Mouse (Mus musculus) hindbrain, embryonic 16.5 days (tissue): ENCODE results near the gene Rab3ip. TPM values are rescaled to one million over a fixed set of nuclear protein-coding genes. Genes with fewer than 3 reads are reported as not detected.

Experiments
- ATAC-seq: fragments of 200-750 bp; cut with Nextera tagmentation; 2 replicates; pipeline ENCODE4 v1.8.0; 2017; ENCODE audit warnings: moderate TSS enrichment, moderate library complexity
- H3K27ac ChIP-seq: fragments of 300-500 bp; sonication (generic); 2 replicates; pipeline ENCODE4 v1.5.1; 2014; ENCODE audit warnings: low read depth, mild to moderate bottlenecking, control low read depth, low read length, moderate library complexity
- H3K27me3 ChIP-seq: fragments of 300-500 bp; sonication (generic); replicated peaks from 2 replicates; pipeline ENCODE4 v1.6.1; 2014; ENCODE audit warnings: low read length; ENCODE audit not compliant: control insufficient read depth, insufficient read depth
- H3K36me3 ChIP-seq: fragments of 300-500 bp; sonication (generic); 2 replicates; pipeline ENCODE4 v1.6.1; 2014; ENCODE audit warnings: mild to moderate bottlenecking, low read length, moderate library complexity, mixed read lengths; ENCODE audit not compliant: control insufficient read depth, insufficient read depth
- H3K4me1 ChIP-seq: fragments of 300-500 bp; sonication (generic); 2 replicates; pipeline ENCODE4 v1.6.1; 2014; ENCODE audit warnings: low read depth, low read length; ENCODE audit not compliant: control insufficient read depth, insufficient read depth
- H3K4me2 ChIP-seq: fragments of 300-500 bp; sonication (generic); 2 replicates; pipeline ENCODE4 v1.6.1; 2014; ENCODE audit warnings: mild to moderate bottlenecking, low read length, control low read depth, moderate library complexity
- H3K4me3 ChIP-seq: fragments of 300-500 bp; sonication (generic); 2 replicates; pipeline ENCODE4 v1.5.1; 2014; ENCODE audit warnings: mild to moderate bottlenecking, low read length, control low read depth, moderate library complexity
- H3K9ac ChIP-seq: fragments of 300-500 bp; sonication (generic); 2 replicates; pipeline ENCODE4 v1.6.1; 2014; ENCODE audit warnings: low read depth, mild to moderate bottlenecking, control low read depth, low read length, moderate library complexity
- H3K9me3 ChIP-seq: fragments of 300-500 bp; sonication (generic); 2 replicates; pipeline ENCODE4 v1.6.1; 2014; ENCODE audit warnings: mild to moderate bottlenecking, low read length, moderate library complexity; ENCODE audit not compliant: control insufficient read depth
- WGBS: fragments of 180-500 bp; shearing (Covaris S2); extraction: QIAGEN DNeasy Blood & Tissue Kit; methylation state at CpG from one replicate; pipeline ENCODE4 v1.1.7; 2014; 5-methylcytosine and 5-hydroxymethylcytosine counted together
- polyA plus RNA-seq: library from polyadenylated mRNA; unstranded; fragments of >200 nt; fragmentation: Nextera tagmentation; extraction: Ambion mirVana; gene quantifications from 2 replicates; pipeline ENCODE4 v1.2.1, GENCODE M21; 2015

Gene Rab3ip
- polyA plus RNA-seq, 1 experiment from 2014 or later, result 46.6 TPM

GRCm38 (mm10) chr10:116948414-116948813 lies 2.2 kb downstream of the Rab3ip start:
- peak overlapping the region; percentile 89; the same call in 1 of the 2 replicates for H3K4me3 ChIP-seq
- H3K9ac ChIP-seq, result no peak overlapping the region
- 67% methylated on average over 9 of the region's 9 CpGs for WGBS
- H3K27ac ChIP-seq, result no peak overlapping the region
- H3K4me1 ChIP-seq, result peaks cover 10% of the 10 kb centered on the region
- H3K4me2 ChIP-seq, result peak overlapping the region; percentile 69
- no peaks in the 10 kb centered on the region for H3K36me3 ChIP-seq
- H3K27me3 ChIP-seq, result no peaks in the 10 kb centered on the region
- ATAC-seq, result no peak
- no peaks in the 10 kb centered on the region for H3K9me3 ChIP-seq

DNA sequence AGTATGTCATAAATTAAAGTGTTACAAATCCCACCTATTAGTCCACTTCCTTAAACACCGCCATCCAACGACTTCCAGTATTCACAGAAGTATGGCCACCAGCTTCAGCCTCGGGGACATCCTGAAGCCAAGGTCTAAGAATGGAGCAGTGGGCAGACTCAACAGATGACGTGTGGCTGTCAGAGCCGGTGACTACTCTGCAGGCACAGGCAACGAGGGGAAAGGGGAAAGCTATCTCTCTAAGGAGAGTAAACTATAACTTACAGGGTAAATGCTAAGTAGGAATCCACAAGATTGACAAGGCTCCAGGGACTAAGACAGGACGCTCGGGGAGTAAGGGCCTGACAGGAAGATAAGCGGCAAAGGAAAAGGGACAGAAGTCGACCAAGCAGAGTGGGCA lies 5.6 kb downstream of the Rab3ip start:
- H3K9me3 ChIP-seq, result no peaks in the 10 kb centered on the region
- no peak overlapping the region for H3K4me2 ChIP-seq
- ATAC-seq, result no peak
- no peak overlapping the region for H3K9ac ChIP-seq
- H3K36me3 ChIP-seq, result peaks cover 5% of the 10 kb centered on the region; the same call in 1 of the 2 replicates
- no peaks in the 10 kb centered on the region for H3K27me3 ChIP-seq
- H3K4me3 ChIP-seq, result no peak overlapping the region
- WGBS, result 68% methylated on average over 10 of the region's 10 CpGs
- H3K27ac ChIP-seq, result no peak overlapping the region
- H3K4me1 ChIP-seq, result peaks cover 10% of the 10 kb centered on the region

DNA sequence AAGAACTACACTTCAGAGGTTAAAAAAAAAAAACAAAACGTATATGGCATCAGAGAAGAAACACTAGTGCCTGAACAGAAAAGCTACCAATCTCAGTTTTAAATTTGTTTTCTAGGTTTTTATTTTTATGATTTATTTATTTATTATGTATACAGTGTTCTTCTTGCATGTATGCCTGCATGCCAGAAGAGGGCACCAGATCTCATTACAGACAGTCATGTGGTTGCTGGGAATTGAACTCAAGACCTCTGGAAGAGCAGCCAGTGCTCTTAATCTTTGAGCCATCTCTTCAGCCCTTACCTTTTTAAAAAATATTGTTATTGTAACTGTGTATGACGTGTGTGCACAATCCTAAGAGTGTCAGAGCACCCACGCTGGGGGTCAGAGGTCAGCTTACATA lies 6.4 kb downstream of the Rab3ip start:
- 88% methylated on average over 3 of the region's 3 CpGs for WGBS

GRCm38 (mm10) chr10:116943025-116943424 lies 7.5 kb downstream of the Rab3ip start:
- no peaks in the 10 kb centered on the region for H3K9me3 ChIP-seq
- no peak overlapping the region for H3K27ac ChIP-seq
- 94% methylated on average over 6 of the region's 6 CpGs for WGBS

More for the DNA sequence above, 6.4 kb downstream of the Rab3ip start:
- Histone ChIP-seq H3K27ac (no peak overlapping the region), H3K36me3 (peaks cover 6% of the 10 kb centered on the region; the same call in 1 of the 2 replicates), H3K9me3 (no peaks in the 10 kb centered on the region), H3K4me1 (peaks cover 9% of the 10 kb centered on the region), H3K4me2 (no peak overlapping the region), H3K27me3 (no peaks in the 10 kb centered on the region), H3K4me3 (no peak overlapping the region), H3K9ac (no peak overlapping the region)
- no peak for ATAC-seq

GRCm38 (mm10) chr10:116935028-116935427 lies 15.5 kb downstream of the Rab3ip start:
- ATAC-seq, result no peak
- Histone ChIP-seq H3K36me3 (peaks cover 23% of the 10 kb centered on the region), H3K9ac (no peak overlapping the region), H3K4me2 (no peak overlapping the region), H3K4me3 (no peak overlapping the region), H3K27me3 (no peaks in the 10 kb centered on the region), H3K9me3 (no peaks in the 10 kb centered on the region), H3K27ac (no peak overlapping the region), H3K4me1 (no peaks in the 10 kb centered on the region)
- 64% methylated on average over 12 of the region's 12 CpGs for WGBS

More at GRCm38 (mm10) chr10:116943025-116943424, 7.5 kb downstream of the Rab3ip start:
- Histone ChIP-seq H3K4me1 (no peaks in the 10 kb centered on the region), H3K9ac (no peak overlapping the region), H3K4me3 (no peak overlapping the region), H3K4me2 (no peak overlapping the region), H3K36me3 (peaks cover 15% of the 10 kb centered on the region), H3K27me3 (no peaks in the 10 kb centered on the region)
- ATAC-seq, result no peak

DNA sequence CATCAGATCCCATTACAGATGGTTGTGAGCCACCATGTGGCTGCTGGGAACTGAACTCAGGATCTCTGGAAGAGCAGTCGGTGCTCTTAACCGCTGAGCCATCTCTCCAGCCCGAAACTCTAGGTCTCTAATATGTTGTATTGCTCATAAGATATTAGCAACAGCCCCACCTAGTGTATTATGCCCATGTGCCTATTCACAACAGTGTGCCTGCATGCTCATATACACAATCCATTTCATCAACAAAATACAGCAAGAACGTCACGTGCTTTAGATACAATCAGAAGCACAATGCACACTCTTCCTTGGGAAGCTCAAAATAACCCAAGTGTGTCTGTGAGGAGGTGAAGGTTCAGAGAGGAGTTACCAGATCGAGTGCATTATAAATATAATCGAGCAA lies 16.8 kb downstream of the Rab3ip start:
- H3K9ac ChIP-seq, result no peak overlapping the region
- H3K27ac ChIP-seq, result no peak overlapping the region
- H3K36me3 ChIP-seq, result peaks cover 19% of the 10 kb centered on the region
- 90% methylated on average over 7 of the region's 7 CpGs for WGBS
- H3K4me1 ChIP-seq, result no peaks in the 10 kb centered on the region
- H3K4me3 ChIP-seq, result no peak overlapping the region
- no peaks in the 10 kb centered on the region for H3K27me3 ChIP-seq
- no peak for ATAC-seq
- no peak overlapping the region for H3K4me2 ChIP-seq
- no peaks in the 10 kb centered on the region for H3K9me3 ChIP-seq

DNA sequence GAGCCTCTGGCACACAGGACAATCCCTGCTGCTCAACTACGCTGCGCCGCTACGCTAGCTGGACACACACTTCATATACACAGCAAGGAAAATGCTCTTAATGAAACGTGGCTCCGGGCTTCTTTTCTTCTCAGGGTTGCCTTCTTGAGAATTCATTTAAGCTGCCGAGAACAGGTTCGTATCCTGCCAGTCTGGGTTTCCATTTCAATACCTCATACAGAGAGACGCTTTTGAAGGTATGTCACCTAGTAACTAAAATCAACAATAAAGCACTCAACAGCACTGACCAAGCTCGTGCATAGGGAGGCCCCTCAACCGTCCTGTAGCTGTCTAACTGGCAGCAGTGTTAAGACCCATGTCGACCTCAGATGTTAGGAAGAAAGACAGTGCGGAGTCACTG lies 18.2 kb downstream of the Rab3ip start:
- Histone ChIP-seq H3K36me3 (peaks cover 9% of the 10 kb centered on the region), H3K4me1 (no peaks in the 10 kb centered on the region), H3K9ac (no peak overlapping the region), H3K27ac (no peak overlapping the region), H3K4me3 (no peak overlapping the region), H3K4me2 (no peak overlapping the region), H3K9me3 (no peaks in the 10 kb centered on the region), H3K27me3 (no peaks in the 10 kb centered on the region)
- WGBS, result 82% methylated on average over 13 of the region's 13 CpGs
- ATAC-seq, result no peak

DNA sequence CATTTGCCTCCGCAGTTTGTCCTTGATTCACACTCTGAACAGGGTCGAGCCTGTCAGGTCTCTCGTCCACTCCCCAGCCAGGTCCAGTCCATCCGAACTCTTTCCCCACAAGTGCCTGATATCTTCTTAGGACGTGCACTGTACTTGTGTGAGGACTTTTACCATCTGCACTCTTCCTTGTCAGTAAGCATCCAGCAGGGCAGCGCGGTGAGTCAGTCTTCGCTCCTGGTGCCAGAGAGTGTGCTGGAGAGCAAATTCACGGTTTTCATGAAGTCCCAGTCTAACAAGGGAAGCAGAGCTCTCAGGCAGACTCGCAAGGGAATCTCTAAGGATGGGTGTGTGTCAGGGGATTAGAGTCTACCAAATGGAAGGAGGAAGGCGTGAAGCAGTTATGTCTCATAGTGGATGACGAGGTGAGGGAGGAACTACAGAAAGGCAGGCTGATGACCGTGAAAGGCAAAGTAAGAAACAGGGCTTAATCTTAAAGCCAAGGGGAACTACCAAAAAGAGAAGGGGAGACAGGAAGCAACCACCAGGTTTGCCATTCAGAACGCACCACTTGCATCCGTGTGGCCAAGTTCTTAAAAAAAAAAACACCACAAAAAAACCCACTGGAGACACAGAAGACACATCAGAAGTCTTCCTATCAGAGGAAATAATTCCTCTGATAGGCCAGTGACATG lies 18.9 kb downstream of the Rab3ip start:
- 89% methylated on average over 15 of the region's 15 CpGs for WGBS
- ATAC-seq, result no peak
- Histone ChIP-seq H3K27me3 (no peaks in the 10 kb centered on the region), H3K9ac (no peak overlapping the region), H3K4me2 (no peak overlapping the region), H3K9me3 (no peaks in the 10 kb centered on the region), H3K36me3 (peaks cover under 1% of the 10 kb centered on the region), H3K27ac (no peak overlapping the region), H3K4me1 (no peaks in the 10 kb centered on the region), H3K4me3 (no peak overlapping the region)

DNA sequence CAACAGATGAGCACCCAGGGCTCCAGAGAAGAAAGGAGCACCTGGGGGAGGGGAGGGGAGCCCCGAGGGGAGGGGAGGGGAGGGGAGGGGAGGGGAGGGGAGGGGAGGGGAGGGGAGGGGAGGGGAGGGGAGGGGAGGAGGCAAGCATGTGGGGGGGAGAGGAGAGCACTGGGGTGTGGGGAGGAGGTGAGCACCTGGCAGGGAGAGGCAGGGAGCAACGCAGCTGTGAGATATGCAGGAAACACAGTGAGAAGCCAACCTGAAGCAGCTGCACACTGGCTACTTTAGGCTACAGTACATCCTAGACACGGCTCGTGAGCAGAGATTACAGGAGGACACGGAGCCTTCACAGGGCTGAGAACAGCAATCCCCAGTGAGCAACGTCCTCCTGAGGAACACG lies 19.6 kb downstream of the Rab3ip start:
- no peak overlapping the region for H3K27ac ChIP-seq
- no peaks in the 10 kb centered on the region for H3K4me1 ChIP-seq
- no peak overlapping the region for H3K4me3 ChIP-seq
- ATAC-seq, result no peak
- H3K27me3 ChIP-seq, result no peaks in the 10 kb centered on the region
- 82% methylated on average over 6 of the region's 7 CpGs for WGBS
- no peaks in the 10 kb centered on the region for H3K9me3 ChIP-seq
- H3K4me2 ChIP-seq, result no peak overlapping the region
- no peaks in the 10 kb centered on the region; the same call in none of the 2 replicates for H3K36me3 ChIP-seq
- H3K9ac ChIP-seq, result no peak overlapping the region
